Mouse (Mus musculus): ENCODE results near the gene Ephb2.

The Ephb2 gene

GRCm38 (mm10) chr4:136835621-136836386, at the start of gene Ephb2:
Ephb2 (minus strand) TSS chr4:136835988.
- peak; percentile 18 to 27 for DNase-seq

GRCm38 (mm10) chr4:136878601-136879000, 42.8 kb upstream of the Ephb2 start:
- DNase-seq: no peak

GRCm38 (mm10) chr4:136878171-136878570, 42.4 kb upstream of the Ephb2 start:
- DNase-seq: no peak

GRCm38 (mm10) chr4:136876971-136877370, 41.2 kb upstream of the Ephb2 start:
- peak; percentile 5 to 7 for DNase-seq

GRCm38 (mm10) chr4:136875012-136875411, 39.2 kb upstream of the Ephb2 start:
- no peak for DNase-seq

- DNase-seq: no peak
These were observed 32.6 kb upstream of the Ephb2 start for GRCm38 (mm10) chr4:136868371-136868770.

GRCm38 (mm10) chr4:136867690-136868345, 32.0 kb upstream of the Ephb2 start:
- no peak for DNase-seq

- no peak for DNase-seq
These were observed 29.7 kb upstream of the Ephb2 start for GRCm38 (mm10) chr4:136865531-136865930.

- DNase-seq: no peak
These were observed 29.1 kb upstream of the Ephb2 start for GRCm38 (mm10) chr4:136864751-136865470.

- DNase-seq: no peak
These were observed 27.7 kb upstream of the Ephb2 start for GRCm38 (mm10) chr4:136863517-136863916.

- no peak for DNase-seq
These were observed 26.6 kb upstream of the Ephb2 start for GRCm38 (mm10) chr4:136862411-136862810.

GRCm38 (mm10) chr4:136861806-136862205, 26.0 kb upstream of the Ephb2 start:
- no peak for DNase-seq

GRCm38 (mm10) chr4:136860022-136860421, 24.2 kb upstream of the Ephb2 start:
- no peak for DNase-seq

- no peak for DNase-seq
These were observed 19.3 kb upstream of the Ephb2 start for GRCm38 (mm10) chr4:136855081-136855480.

GRCm38 (mm10) chr4:136852989-136853388, 17.2 kb upstream of the Ephb2 start:
- no peak for DNase-seq

GRCm38 (mm10) chr4:136852119-136852518, 16.3 kb upstream of the Ephb2 start:
- no peak for DNase-seq

GRCm38 (mm10) chr4:136848565-136848964, 12.8 kb upstream of the Ephb2 start:
- DNase-seq: no peak

- no peak for DNase-seq
These were observed 11.4 kb upstream of the Ephb2 start for GRCm38 (mm10) chr4:136847166-136847565.

- DNase-seq: no peak
These were observed 7.0 kb upstream of the Ephb2 start for GRCm38 (mm10) chr4:136842802-136843201.

- DNase-seq: no peak
These were observed 6.2 kb upstream of the Ephb2 start for GRCm38 (mm10) chr4:136842033-136842432.

GRCm38 (mm10) chr4:136841056-136841455, 5.3 kb upstream of the Ephb2 start:
- peak; percentile 59 to 67 for DNase-seq

GRCm38 (mm10) chr4:136838462-136838861, 2.7 kb upstream of the Ephb2 start:
- no peak for DNase-seq

- no peak for DNase-seq
These were observed 2.2 kb upstream of the Ephb2 start for GRCm38 (mm10) chr4:136838026-136838425.

All from B cell, adult 2 months (primary cell).